Mouse (Mus musculus): ENCODE measurements around the gene Dhx9. TPM values are rescaled to one million over a fixed set of nuclear protein-coding genes. Genes with fewer than 3 reads are reported as not detected.
A peak's percentile ranks its signal among the peaks of the same experiment; 100 is the strongest.

Dhx9 gene
- polyA plus RNA-seq, 1 experiment from 2014 or later, result 26.2 TPM

DNA sequence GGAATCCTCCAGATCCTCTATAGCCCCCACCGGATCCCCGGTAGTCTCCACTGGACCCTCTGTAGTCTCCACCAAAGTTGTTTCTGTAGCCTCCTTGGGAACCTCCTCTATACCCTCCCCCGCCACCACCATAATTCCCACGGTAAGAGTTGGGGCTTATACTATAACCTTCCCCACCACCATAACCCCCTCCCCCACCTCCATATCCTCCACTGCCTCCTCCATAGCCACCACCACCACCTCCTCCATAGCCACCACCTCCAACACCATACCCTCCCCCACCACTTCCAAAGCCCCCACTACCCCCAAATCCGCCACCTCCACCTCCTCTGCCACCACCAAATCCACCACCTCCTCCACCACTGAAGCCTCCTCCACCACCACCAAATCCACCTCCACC is 31.3 kb downstream of the Dhx9 start:
- Histone ChIP-seq H3K36me3 (replicated peaks; ENCODE audit: control insufficient read depth, insufficient read depth) (peaks cover 72% of the 10 kb centered on the region), H3K27me3 (ENCODE audit: control insufficient read depth, insufficient read depth, low read length) (no peaks in the 10 kb centered on the region), H3K4me3 (replicated peaks; ENCODE audit: low read length) (no peak overlapping the region), H3K4me2 (replicated peaks) (no peak overlapping the region), H3K9ac (no peak overlapping the region), H3K4me1 (replicated peaks; ENCODE audit: control insufficient read depth, insufficient read depth, low read length) (no peaks in the 10 kb centered on the region), H3K9me3 (ENCODE audit: control insufficient read depth, low read length) (no peaks in the 10 kb centered on the region), H3K27ac (no peak overlapping the region)
- ATAC-seq (ENCODE audit: low FRiP score), result 0 out of 2 replicates have a peak, but pooled peaks have one; percentile 43
- 94% methylated on average over 5 of the region's 5 CpGs for WGBS
- no peak for DNase-seq (ENCODE audit: low spot score)

DNA sequence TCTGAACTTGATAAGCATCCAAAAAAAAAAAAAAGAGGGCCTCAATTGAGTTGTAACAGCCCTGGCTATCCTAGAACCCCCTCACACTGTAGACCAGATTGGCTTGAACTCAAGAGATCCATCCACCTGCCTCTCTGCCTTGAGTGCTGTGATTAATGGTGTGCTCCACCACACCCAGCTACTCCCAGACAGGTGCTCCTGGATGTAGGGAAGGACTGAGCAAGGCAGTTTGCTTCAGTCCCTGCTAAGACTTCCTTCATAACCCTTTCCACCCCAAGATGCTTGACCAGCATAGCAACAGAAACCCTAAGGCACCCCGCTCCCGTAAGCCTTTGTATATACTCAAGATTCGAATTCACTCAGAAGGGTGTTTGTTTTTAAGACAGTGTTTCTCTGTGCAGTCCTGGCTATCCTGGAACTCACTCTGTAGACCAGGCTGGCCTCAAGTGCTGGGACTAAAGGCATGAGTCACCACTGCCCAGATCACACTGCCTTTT is 34.3 kb downstream of the Dhx9 start:
- H3K9me3 ChIP-seq (ENCODE audit: control insufficient read depth, low read length), result no peaks in the 10 kb centered on the region
- no peaks in the 10 kb centered on the region for H3K27me3 ChIP-seq (ENCODE audit: control insufficient read depth, insufficient read depth, low read length)
- H3K36me3 ChIP-seq (replicated peaks; ENCODE audit: control insufficient read depth, insufficient read depth), result peaks cover 52% of the 10 kb centered on the region
- no peaks in the 10 kb centered on the region for H3K4me1 ChIP-seq (replicated peaks; ENCODE audit: control insufficient read depth, insufficient read depth, low read length)
- no peak overlapping the region for H3K4me3 ChIP-seq (replicated peaks; ENCODE audit: low read length)
- H3K27ac ChIP-seq, result no peak overlapping the region
- no peak overlapping the region for H3K4me2 ChIP-seq (replicated peaks)
- no peak for ATAC-seq (ENCODE audit: low FRiP score)
- WGBS, result 82% methylated on average over 3 of the region's 3 CpGs
- DNase-seq (ENCODE audit: low spot score), result no peak
- no peak overlapping the region for H3K9ac ChIP-seq

DNA sequence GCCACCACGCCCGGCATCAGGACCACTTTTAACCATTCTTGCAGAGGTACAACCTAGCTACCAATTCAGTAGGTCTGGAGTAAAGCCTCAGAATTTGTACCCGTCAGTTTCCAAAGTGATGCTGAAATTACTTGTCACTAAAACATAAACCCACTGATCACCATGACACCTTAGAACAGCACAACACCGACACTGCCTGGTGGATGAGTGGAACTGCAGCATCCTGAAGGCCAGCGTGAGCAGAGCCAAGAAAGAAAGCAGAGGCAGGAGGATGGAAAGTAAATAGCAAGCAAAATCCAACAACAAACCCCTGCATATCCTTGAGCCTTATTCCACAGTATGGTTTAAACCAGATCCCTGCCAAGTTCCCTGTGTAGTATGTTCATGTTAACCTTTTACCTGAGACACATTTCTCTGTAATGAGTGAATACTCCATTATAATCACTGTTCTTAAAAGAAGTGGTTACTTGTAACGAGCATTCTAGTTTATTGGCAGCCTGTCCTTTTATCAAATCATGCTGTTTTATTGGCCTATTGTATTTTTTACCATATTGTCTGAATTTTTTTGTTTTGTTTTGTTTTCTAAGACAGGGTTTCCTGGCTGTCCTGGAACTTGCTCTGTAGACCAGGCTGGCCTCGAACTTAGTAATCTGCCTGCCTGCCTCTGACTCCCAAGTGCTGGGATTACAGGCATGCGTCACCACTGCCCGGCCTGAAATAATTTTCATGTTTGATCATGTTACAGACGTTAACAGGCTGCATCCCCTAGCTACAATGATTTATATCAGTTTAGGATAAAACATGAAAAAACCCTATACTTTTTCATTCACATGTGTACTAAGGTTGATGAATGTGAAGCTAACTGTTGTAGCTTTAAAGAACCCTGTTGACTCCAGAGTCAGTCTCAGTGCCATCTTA is 36.0 kb downstream of the Dhx9 start:
- WGBS, result 75% methylated on average over 10 of the region's 10 CpGs
- H3K4me1 ChIP-seq (replicated peaks; ENCODE audit: control insufficient read depth, insufficient read depth, low read length), result no peaks in the 10 kb centered on the region
- H3K9me3 ChIP-seq (ENCODE audit: control insufficient read depth, low read length), result no peaks in the 10 kb centered on the region
- H3K4me3 ChIP-seq (replicated peaks; ENCODE audit: low read length), result no peak overlapping the region
- ATAC-seq (ENCODE audit: low FRiP score) (no peak; the same call in 1 of the 2 replicates), DNase-seq (ENCODE audit: low spot score) (peak; percentile 46)
- H3K4me2 ChIP-seq (replicated peaks), result no peak overlapping the region
- H3K27ac ChIP-seq, result no peak overlapping the region
- H3K9ac ChIP-seq, result no peak overlapping the region
- H3K36me3 ChIP-seq (replicated peaks; ENCODE audit: control insufficient read depth, insufficient read depth), result peaks cover 39% of the 10 kb centered on the region
- H3K27me3 ChIP-seq (ENCODE audit: control insufficient read depth, insufficient read depth, low read length), result no peaks in the 10 kb centered on the region

DNA sequence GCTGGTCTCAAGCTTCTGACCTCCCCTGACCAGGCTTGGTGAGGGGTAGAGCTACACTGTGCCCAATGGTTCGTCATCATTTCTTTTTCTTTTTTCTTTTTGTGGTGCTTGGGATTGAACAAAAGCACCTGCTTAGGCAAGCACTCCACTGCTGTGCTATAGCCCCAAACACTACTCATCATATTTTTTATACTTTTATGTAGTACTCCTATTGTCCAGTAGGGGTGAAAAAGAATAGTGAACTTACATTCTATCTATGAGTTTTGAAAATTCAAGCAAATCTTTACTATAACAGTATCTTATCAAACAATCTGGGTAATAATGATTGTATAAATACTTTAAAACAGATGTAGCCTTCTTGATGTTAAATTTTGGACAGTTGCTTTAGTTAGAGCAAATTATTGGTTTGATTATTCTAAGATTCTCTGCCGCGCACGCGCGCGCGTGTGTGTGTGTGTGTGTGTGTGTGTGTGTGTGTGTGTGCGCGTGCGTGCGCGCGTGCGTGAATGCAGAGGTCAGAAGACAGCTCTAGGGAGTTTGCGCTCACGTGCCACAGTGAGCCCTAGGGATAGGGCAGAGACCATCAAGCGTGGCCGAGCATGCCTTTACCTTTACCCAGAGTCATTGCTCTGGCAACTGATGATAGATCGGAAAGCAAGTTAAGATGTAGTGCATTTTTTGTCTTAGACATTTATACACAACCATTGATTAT is 41.2 kb downstream of the Dhx9 start:
- Histone ChIP-seq H3K36me3 (replicated peaks; ENCODE audit: control insufficient read depth, insufficient read depth) (peaks cover 8% of the 10 kb centered on the region; the same call in 1 of the 2 replicates), H3K4me3 (replicated peaks; ENCODE audit: low read length) (no peak overlapping the region), H3K9ac (no peak overlapping the region), H3K9me3 (ENCODE audit: control insufficient read depth, low read length) (no peaks in the 10 kb centered on the region), H3K4me2 (replicated peaks) (no peak overlapping the region), H3K4me1 (replicated peaks; ENCODE audit: control insufficient read depth, insufficient read depth, low read length) (no peaks in the 10 kb centered on the region), H3K27ac (no peak overlapping the region), H3K27me3 (ENCODE audit: control insufficient read depth, insufficient read depth, low read length) (no peaks in the 10 kb centered on the region)
- DNase-seq (ENCODE audit: low spot score) (no peak), ATAC-seq (ENCODE audit: low FRiP score) (no peak)
- WGBS, result 96% methylated on average over 20 of the region's 20 CpGs

DNA sequence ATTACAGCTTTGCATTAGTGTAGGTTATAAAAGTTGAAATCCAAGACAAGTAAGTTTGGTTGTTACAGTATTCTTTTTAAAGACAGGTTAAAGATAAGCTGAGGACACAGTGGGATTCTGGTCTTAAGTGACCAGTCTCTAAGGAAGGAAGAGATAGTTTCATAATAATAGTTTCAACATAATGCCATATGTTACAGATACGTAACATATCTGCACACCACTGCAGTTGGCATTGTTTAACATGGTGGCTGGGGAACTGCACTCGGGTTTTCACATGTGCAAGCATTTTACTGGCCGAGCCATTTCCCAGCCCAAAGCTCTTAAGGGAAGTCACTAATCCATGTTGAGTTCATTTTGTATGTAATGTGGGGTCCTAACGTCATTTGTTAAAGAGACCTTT is 43.8 kb downstream of the Dhx9 start:
- Histone ChIP-seq H3K4me1 (replicated peaks; ENCODE audit: control insufficient read depth, insufficient read depth, low read length) (no peaks in the 10 kb centered on the region; the same call in 1 of the 2 replicates), H3K27ac (no peak overlapping the region), H3K4me2 (replicated peaks) (no peak overlapping the region), H3K9me3 (ENCODE audit: control insufficient read depth, low read length) (no peaks in the 10 kb centered on the region), H3K9ac (no peak overlapping the region), H3K36me3 (replicated peaks; ENCODE audit: control insufficient read depth, insufficient read depth) (0 out of 2 replicates have a peak, but pooled peaks cover 4% of the 10 kb centered on the region), H3K4me3 (replicated peaks; ENCODE audit: low read length) (no peak overlapping the region), H3K27me3 (ENCODE audit: control insufficient read depth, insufficient read depth, low read length) (no peaks in the 10 kb centered on the region)
- 83% methylated on average over 4 of the region's 4 CpGs for WGBS
- DNase-seq (ENCODE audit: low spot score), result no peak
- ATAC-seq (ENCODE audit: low FRiP score), result no peak

DNA sequence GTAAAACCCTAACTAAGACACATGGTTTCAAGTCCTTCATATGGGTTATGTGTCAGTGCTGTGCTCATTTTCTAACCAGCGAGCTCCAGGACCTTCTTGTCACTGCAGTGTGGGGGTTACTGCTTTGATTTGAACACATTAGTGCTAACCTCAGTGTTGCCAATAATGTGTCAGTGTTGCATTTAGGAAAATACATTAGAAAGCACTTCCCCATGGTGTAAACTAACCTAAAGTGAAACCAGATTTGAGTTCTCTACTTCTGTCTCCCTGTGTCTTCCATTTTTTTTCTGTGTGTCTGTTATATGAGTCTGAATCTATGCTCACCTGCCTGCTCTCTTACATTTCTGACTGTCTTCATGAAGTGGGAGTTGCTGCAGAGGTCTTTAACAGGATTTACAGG is 44.4 kb downstream of the Dhx9 start:
- Histone ChIP-seq H3K9me3 (ENCODE audit: control insufficient read depth, low read length) (no peaks in the 10 kb centered on the region), H3K27ac (no peak overlapping the region), H3K4me3 (replicated peaks; ENCODE audit: low read length) (no peak overlapping the region), H3K9ac (no peak overlapping the region), H3K27me3 (ENCODE audit: control insufficient read depth, insufficient read depth, low read length) (no peaks in the 10 kb centered on the region), H3K4me1 (replicated peaks; ENCODE audit: control insufficient read depth, insufficient read depth, low read length) (no peaks in the 10 kb centered on the region; the same call in 1 of the 2 replicates), H3K4me2 (replicated peaks) (no peak overlapping the region), H3K36me3 (replicated peaks; ENCODE audit: control insufficient read depth, insufficient read depth) (no peaks in the 10 kb centered on the region)
- no peak for DNase-seq (ENCODE audit: low spot score)
- no peak for ATAC-seq (ENCODE audit: low FRiP score)
- WGBS, result 84% methylated on average over 1 of the region's 1 CpGs

DNA sequence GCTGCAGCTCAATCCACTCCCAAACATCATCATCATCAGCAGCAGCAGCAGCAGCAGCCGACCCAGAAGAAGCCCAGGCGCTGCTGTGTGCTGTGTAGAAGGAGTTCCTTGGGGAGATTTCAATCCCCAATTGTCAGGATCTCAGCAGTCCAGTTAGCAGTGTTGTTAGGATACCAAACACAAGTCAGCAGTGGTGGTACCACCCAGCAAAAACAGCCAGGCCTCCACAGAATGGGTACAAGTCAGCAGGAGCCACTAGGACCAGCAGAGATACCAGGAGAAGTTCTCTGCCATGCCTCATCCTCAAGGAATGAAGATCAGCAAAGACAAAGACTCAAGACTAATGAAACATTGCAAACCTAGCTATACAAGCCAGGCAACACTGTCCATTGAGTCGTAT is 45.8 kb downstream of the Dhx9 start:
- H3K27me3 ChIP-seq (ENCODE audit: control insufficient read depth, insufficient read depth, low read length), result no peaks in the 10 kb centered on the region
- H3K9me3 ChIP-seq (ENCODE audit: control insufficient read depth, low read length), result no peaks in the 10 kb centered on the region
- WGBS, result 85% methylated on average over 3 of the region's 3 CpGs
- DNase-seq (ENCODE audit: low spot score), result no peak
- H3K4me1 ChIP-seq (replicated peaks; ENCODE audit: control insufficient read depth, insufficient read depth, low read length), result no peaks in the 10 kb centered on the region; the same call in 1 of the 2 replicates
- no peak overlapping the region for H3K27ac ChIP-seq
- no peaks in the 10 kb centered on the region for H3K36me3 ChIP-seq (replicated peaks; ENCODE audit: control insufficient read depth, insufficient read depth)
- no peak overlapping the region for H3K4me2 ChIP-seq (replicated peaks)
- H3K9ac ChIP-seq, result no peak overlapping the region
- ATAC-seq (ENCODE audit: low FRiP score), result no peak
- H3K4me3 ChIP-seq (replicated peaks; ENCODE audit: low read length), result no peak overlapping the region

DNA sequence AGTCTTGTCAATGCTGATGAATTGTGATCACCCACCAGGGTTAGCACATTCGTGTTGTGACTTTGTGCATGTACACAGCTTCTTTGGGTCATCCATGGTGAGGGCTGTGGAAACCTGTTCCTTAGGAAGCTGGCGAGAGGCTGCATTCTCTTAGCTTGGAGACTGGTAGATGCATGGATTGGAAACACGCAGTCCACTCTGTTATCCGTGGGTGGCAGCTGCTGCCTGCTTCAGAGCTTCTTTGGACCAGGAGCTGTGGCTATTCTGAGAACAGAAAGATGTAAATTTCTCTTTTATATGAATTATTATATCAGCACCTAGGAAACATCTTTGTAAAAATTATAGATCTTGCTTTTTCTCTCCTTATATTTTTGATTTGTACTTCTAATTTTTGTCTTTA is 46.7 kb downstream of the Dhx9 start:
- Histone ChIP-seq H3K4me1 (replicated peaks; ENCODE audit: control insufficient read depth, insufficient read depth, low read length) (no peaks in the 10 kb centered on the region; the same call in 1 of the 2 replicates), H3K4me2 (replicated peaks) (no peak overlapping the region), H3K27me3 (ENCODE audit: control insufficient read depth, insufficient read depth, low read length) (no peaks in the 10 kb centered on the region), H3K36me3 (replicated peaks; ENCODE audit: control insufficient read depth, insufficient read depth) (no peaks in the 10 kb centered on the region), H3K9me3 (ENCODE audit: control insufficient read depth, low read length) (no peaks in the 10 kb centered on the region), H3K9ac (no peak overlapping the region), H3K4me3 (replicated peaks; ENCODE audit: low read length) (no peak overlapping the region), H3K27ac (no peak overlapping the region)
- ATAC-seq (ENCODE audit: low FRiP score), result no peak
- 78% methylated on average over 4 of the region's 4 CpGs for WGBS
- no peak for DNase-seq (ENCODE audit: low spot score)

DNA sequence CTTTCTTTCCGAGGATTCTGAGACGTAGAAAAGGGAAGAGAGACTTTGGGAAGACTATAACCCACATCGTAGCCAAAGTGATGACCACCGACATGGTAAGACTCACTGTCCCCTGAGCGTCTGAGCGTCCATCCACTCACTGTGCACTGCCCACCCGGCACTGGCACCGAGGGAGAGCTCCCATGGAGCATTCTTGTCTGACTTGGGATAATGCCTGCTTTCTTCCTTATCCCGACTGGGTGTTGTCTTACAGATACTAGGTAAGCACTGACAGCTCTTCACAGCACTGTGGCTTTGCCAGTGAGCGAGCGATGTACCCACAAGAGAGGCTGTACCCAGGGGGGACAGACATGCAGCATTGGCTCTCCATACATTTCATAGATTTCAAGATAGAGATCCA is 49.9 kb downstream of the Dhx9 start:
- WGBS, result 89% methylated on average over 11 of the region's 11 CpGs
- Histone ChIP-seq H3K27ac (no peak overlapping the region), H3K36me3 (replicated peaks; ENCODE audit: control insufficient read depth, insufficient read depth) (no peaks in the 10 kb centered on the region), H3K9me3 (ENCODE audit: control insufficient read depth, low read length) (no peaks in the 10 kb centered on the region), H3K4me3 (replicated peaks; ENCODE audit: low read length) (no peak overlapping the region), H3K9ac (no peak overlapping the region), H3K4me1 (replicated peaks; ENCODE audit: control insufficient read depth, insufficient read depth, low read length) (no peaks in the 10 kb centered on the region; the same call in 1 of the 2 replicates), H3K4me2 (replicated peaks) (no peak overlapping the region), H3K27me3 (ENCODE audit: control insufficient read depth, insufficient read depth, low read length) (no peaks in the 10 kb centered on the region)
- DNase-seq (ENCODE audit: low spot score) (no peak), ATAC-seq (ENCODE audit: low FRiP score) (no peak)

All from hindbrain, embryonic 14.5 days (tissue).